Mouse (Mus musculus) gastrocnemius, adult 8-10 months (tissue): ENCODE measurements around the gene Fam168b. TPM values are rescaled to one million over a fixed set of nuclear protein-coding genes. Genes with fewer than 3 reads are reported as not detected.
A peak's percentile ranks its signal among the peaks of the same experiment; 100 is the strongest.

ENCODE experiments used
- DNase-seq, 2 experiments: peaks; one replicate each; pipeline ENCODE4 v3.0.0; 2022; ENCODE audit warnings: low spot score in 2 of 2
- total RNA-seq, 4 experiments: library from RNA; stranded (reverse); gene quantifications; 2 replicates each; pipeline ENCODE4 v1.2.4; 2022

Fam168b gene
- 10 to 100 TPM; 18.7 to 27.5 (median 21.0) TPM for total RNA-seq

- peak; percentile 74 to 80 for DNase-seq
Observed at GRCm38 (mm10) chr1:34842887-34843618, at the start of gene Fam168b. Gene Fam168b (minus strand): TSS chr1:34843065.

- DNase-seq = no peak
Observed at GRCm38 (mm10) chr1:34892466-34892865, 49.6 kb upstream of the Fam168b start.

GRCm38 (mm10) chr1:34891559-34892289, 48.9 kb upstream of the Fam168b start:
- DNase-seq = no peak

- no peak for DNase-seq
Observed at GRCm38 (mm10) chr1:34883776-34884175, 40.9 kb upstream of the Fam168b start.

GRCm38 (mm10) chr1:34879611-34880010, 36.7 kb upstream of the Fam168b start:
- no peak for DNase-seq

GRCm38 (mm10) chr1:34873551-34873950, 30.7 kb upstream of the Fam168b start:
- no peak for DNase-seq

- DNase-seq = no peak
Observed at GRCm38 (mm10) chr1:34871170-34871569, 28.3 kb upstream of the Fam168b start.

- no peak for DNase-seq
Observed at GRCm38 (mm10) chr1:34869231-34869630, 26.4 kb upstream of the Fam168b start.

- DNase-seq = no peak
Observed at GRCm38 (mm10) chr1:34868391-34868790, 25.5 kb upstream of the Fam168b start.

GRCm38 (mm10) chr1:34867574-34867955, 24.7 kb upstream of the Fam168b start:
- no peak for DNase-seq

GRCm38 (mm10) chr1:34866815-34867573, 24.1 kb upstream of the Fam168b start:
- DNase-seq = peak; percentile 82 to 83

GRCm38 (mm10) chr1:34865866-34866265, 23.0 kb upstream of the Fam168b start:
- no peak for DNase-seq

GRCm38 (mm10) chr1:34864243-34864642, 21.4 kb upstream of the Fam168b start:
- no peak for DNase-seq

- DNase-seq = no peak
Observed at GRCm38 (mm10) chr1:34863323-34863722, 20.5 kb upstream of the Fam168b start.

GRCm38 (mm10) chr1:34862877-34863276, 20.0 kb upstream of the Fam168b start:
- DNase-seq = no peak

GRCm38 (mm10) chr1:34860205-34860604, 17.3 kb upstream of the Fam168b start:
- DNase-seq = no peak

- DNase-seq = no peak
Observed at GRCm38 (mm10) chr1:34859761-34860160, 16.9 kb upstream of the Fam168b start.

GRCm38 (mm10) chr1:34858671-34859070, 15.8 kb upstream of the Fam168b start:
- no peak for DNase-seq

- DNase-seq = no peak
Observed at GRCm38 (mm10) chr1:34855056-34855739, 12.3 kb upstream of the Fam168b start.

- no peak for DNase-seq
Observed at GRCm38 (mm10) chr1:34853786-34854185, 10.9 kb upstream of the Fam168b start.

- DNase-seq = no peak
Observed at GRCm38 (mm10) chr1:34852116-34852878, 9.4 kb upstream of the Fam168b start.
